Mouse (Mus musculus) heart, embryonic 12.5 days (tissue): ENCODE results near the gene Rfxank. TPM values are rescaled to one million over a fixed set of nuclear protein-coding genes. Genes with fewer than 3 reads are reported as not detected.

Source experiments
- ATAC-seq: fragments of 200-750 bp; cut with Nextera tagmentation; 2 replicates; pipeline ENCODE4 v1.8.0; 2017; ENCODE audit warnings: moderate TSS enrichment, moderate library complexity; ENCODE audit not compliant: insufficient number of reproducible peaks, low FRiP score
- H3K27ac ChIP-seq: fragments of 300-500 bp; sonication (generic); 2 replicates; pipeline ENCODE4 v1.5.1; 2016; ENCODE audit warnings: mild to moderate bottlenecking, moderate library complexity; ENCODE audit not compliant: poor library complexity, severe bottlenecking
- H3K27me3 ChIP-seq: fragments of 300-500 bp; sonication (generic); replicated peaks from 2 replicates; pipeline ENCODE4 v1.6.1; 2016; ENCODE audit warnings: mild to moderate bottlenecking, moderate library complexity
- H3K36me3 ChIP-seq: fragments of 300-500 bp; sonication (generic); 2 replicates; pipeline ENCODE4 v1.6.1; 2016; ENCODE audit warnings: mild to moderate bottlenecking, moderate library complexity
- H3K4me1 ChIP-seq: fragments of 300-500 bp; sonication (generic); replicated peaks from 2 replicates; pipeline ENCODE4 v1.6.1; 2016; ENCODE audit warnings: mild to moderate bottlenecking
- H3K4me2 ChIP-seq: fragments of 300-500 bp; sonication (generic); 2 replicates; pipeline ENCODE4 v1.6.1; 2016; ENCODE audit warnings: mild to moderate bottlenecking, moderate library complexity
- H3K4me3 ChIP-seq: fragments of 300-500 bp; sonication (generic); 2 replicates; pipeline ENCODE4 v1.5.1; 2016; ENCODE audit warnings: mild to moderate bottlenecking
- H3K9ac ChIP-seq: fragments of 300-500 bp; sonication (generic); 2 replicates; pipeline ENCODE4 v1.6.1; 2016; ENCODE audit warnings: mild to moderate bottlenecking, moderate library complexity
- H3K9me3 ChIP-seq: fragments of 300-500 bp; sonication (generic); replicated peaks from 2 replicates; pipeline ENCODE4 v1.6.1; 2016; ENCODE audit warnings: mild to moderate bottlenecking, moderate library complexity
- whole genome bisulfite sequencing: fragments of 180-500 bp; shearing (Covaris S2); methylation state at CpG from one replicate; pipeline ENCODE4 v1.1.7; 2016; 5-methylcytosine and 5-hydroxymethylcytosine counted together
- polyA plus RNA-seq: library from polyadenylated mRNA; unstranded; fragments of >200 nt; fragmentation: Nextera tagmentation; extraction: Ambion mirVana; gene quantifications from 2 replicates; pipeline ENCODE4 v1.2.1, GENCODE M21; 2016

Gene Rfxank
- 17.7 and 18.7 TPM in 2 replicates for polyA plus RNA-seq

GRCm38 (mm10) chr8:70139026-70139857, at the start of gene Rfxank, which contains the start of the genes Borcs8 and Mef2b:
Rfxank (minus strand) TSS chr8:70139154.
Borcs8 (plus strand) TSS chr8:70139499.
Mef2b (plus strand) TSS chr8:70139711.
- peaks cover 27% of the 10 kb centered on the region for H3K4me1 ChIP-seq
- ATAC-seq, result peak; percentile 98
- H3K9ac ChIP-seq, result peak within 1 kb of the TSS; percentile 74
- H3K9me3 ChIP-seq, result no peaks in the 10 kb centered on the region
- H3K27ac ChIP-seq, result peak within 1 kb of the TSS; percentile 59
- H3K4me2 ChIP-seq, result peak within 1 kb of the TSS; percentile 73
- no peaks in the 10 kb centered on the region for H3K27me3 ChIP-seq
- peak within 1 kb of the TSS; percentile 64 for H3K4me3 ChIP-seq
- H3K36me3 ChIP-seq, result peaks cover 46% of the 10 kb centered on the region
- WGBS, result under 1% methylated on average over 46 of the region's 46 CpGs

GRCm38 (mm10) chr8:70188707-70189106, 49.8 kb upstream of the Rfxank start:
- Histone ChIP-seq H3K36me3 (0 out of 2 replicates have a peak, but pooled peaks cover 25% of the 10 kb centered on the region), H3K4me2 (no peak overlapping the region), H3K4me1 (no peaks in the 10 kb centered on the region), H3K27me3 (no peaks in the 10 kb centered on the region), H3K9me3 (no peaks in the 10 kb centered on the region), H3K4me3 (no peak overlapping the region), H3K9ac (no peak overlapping the region), H3K27ac (no peak overlapping the region)
- ATAC-seq, result no peak
- 53% methylated on average over 7 of the region's 7 CpGs for WGBS

- Histone ChIP-seq H3K27ac (no peak overlapping the region), H3K4me2 (no peak overlapping the region), H3K9ac (no peak overlapping the region), H3K4me3 (no peak overlapping the region), H3K27me3 (no peaks in the 10 kb centered on the region), H3K36me3 (peaks cover 63% of the 10 kb centered on the region), H3K9me3 (no peaks in the 10 kb centered on the region), H3K4me1 (0 out of 2 replicates have a peak, but pooled peaks cover 3% of the 10 kb centered on the region)
- ATAC-seq, result no peak
- 88% methylated on average over 4 of the region's 4 CpGs for WGBS
Observed at GRCm38 (mm10) chr8:70183194-70183593, 44.2 kb upstream of the Rfxank start.

DNA sequence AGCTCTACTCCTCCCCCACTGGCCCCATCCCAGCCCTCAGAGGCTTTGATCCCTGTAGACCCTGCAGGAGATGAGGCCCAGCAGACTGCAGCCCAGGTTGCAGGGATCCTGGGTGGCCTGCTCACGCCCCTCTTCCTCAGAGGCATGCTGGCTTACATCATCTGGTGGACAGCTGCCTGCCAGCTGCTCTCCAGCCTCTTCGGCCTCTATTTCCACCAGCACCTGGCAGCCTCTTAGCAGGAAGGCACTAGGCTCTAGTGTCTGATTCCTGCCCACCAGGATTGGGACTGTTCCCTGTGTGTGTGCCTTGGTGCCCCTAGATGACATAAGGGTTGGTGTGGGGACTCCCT, 42.9 kb upstream of the Rfxank start:
- Histone ChIP-seq H3K27ac (no peak overlapping the region), H3K4me2 (no peak overlapping the region), H3K9ac (peak overlapping the region; percentile 33; the same call in 1 of the 2 replicates), H3K27me3 (no peaks in the 10 kb centered on the region), H3K36me3 (peaks cover 63% of the 10 kb centered on the region), H3K4me3 (no peak overlapping the region), H3K4me1 (0 out of 2 replicates have a peak, but pooled peaks cover 3% of the 10 kb centered on the region), H3K9me3 (no peaks in the 10 kb centered on the region)
- ATAC-seq, result no peak
- WGBS, result 35% methylated on average over 2 of the region's 2 CpGs

DNA sequence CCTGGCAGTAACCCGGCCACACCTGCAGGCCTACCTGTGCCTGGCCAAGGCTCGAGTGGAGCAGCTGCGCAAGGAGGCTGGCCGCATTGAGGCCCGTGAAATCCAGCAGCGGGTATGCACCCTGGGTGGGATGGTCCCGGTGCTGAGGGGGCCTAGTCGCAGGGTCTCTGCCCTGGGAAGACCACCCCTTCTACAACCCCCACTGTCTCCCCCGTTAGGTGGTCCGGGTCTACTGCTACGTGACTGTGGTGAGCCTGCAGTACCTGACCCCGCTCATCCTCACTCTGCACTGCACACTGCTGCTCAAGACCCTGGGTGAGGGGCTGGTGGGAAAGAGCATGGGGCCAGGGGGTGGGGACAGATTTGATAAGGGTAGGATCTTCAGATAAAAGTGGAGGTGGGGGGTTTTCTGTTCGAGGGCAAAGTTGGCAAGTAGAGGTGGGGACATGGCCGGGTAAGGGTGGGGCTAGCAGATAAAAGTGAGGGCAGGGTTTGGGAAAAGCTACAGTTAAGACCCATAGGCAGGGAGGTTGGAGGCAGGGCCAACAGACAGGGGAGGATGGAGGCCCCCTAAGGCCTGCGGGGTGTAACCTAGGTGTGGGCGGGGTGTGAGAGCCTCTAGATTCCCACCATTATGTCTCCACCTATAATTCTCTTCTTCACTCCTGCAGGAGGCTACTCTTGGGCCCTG, 42.4 kb upstream of the Rfxank start:
- Histone ChIP-seq H3K9ac (peak overlapping the region; percentile 33; the same call in 1 of the 2 replicates), H3K27ac (no peak overlapping the region), H3K36me3 (peaks cover 67% of the 10 kb centered on the region), H3K4me1 (0 out of 2 replicates have a peak, but pooled peaks cover 3% of the 10 kb centered on the region), H3K4me3 (no peak overlapping the region), H3K4me2 (no peak overlapping the region), H3K9me3 (no peaks in the 10 kb centered on the region), H3K27me3 (no peaks in the 10 kb centered on the region)
- ATAC-seq, result no peak; the same call in 1 of the 2 replicates
- WGBS, result 69% methylated on average over 16 of the region's 16 CpGs

GRCm38 (mm10) chr8:70179082-70179481, 40.1 kb upstream of the Rfxank start:
- Histone ChIP-seq H3K36me3 (peaks cover 67% of the 10 kb centered on the region), H3K27ac (no peak overlapping the region), H3K4me3 (no peak overlapping the region), H3K4me1 (peaks cover 10% of the 10 kb centered on the region), H3K27me3 (no peaks in the 10 kb centered on the region), H3K9me3 (no peaks in the 10 kb centered on the region), H3K4me2 (no peak overlapping the region), H3K9ac (no peak overlapping the region)
- no peak for ATAC-seq
- 94% methylated on average over 4 of the region's 4 CpGs for WGBS

DNA sequence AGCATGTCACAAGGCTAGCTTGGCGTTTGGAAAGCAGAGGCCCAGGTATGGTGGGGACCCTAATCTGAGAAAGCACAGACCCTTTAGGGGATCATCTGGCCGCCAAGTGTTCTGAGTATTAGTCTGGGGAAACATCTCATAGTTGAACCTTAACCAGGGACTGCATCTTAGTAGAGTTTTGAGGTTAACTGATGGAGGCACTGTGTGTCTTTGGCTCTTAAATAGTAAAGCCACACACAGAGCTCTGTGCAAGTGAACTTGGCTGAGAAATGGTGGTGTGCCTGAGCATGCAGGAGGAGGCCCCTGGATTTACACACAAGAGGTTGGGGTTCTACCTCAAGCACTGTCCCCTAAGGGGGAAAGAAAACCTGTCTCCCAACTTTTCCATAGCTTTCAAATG, 39.3 kb upstream of the Rfxank start:
- Histone ChIP-seq H3K9ac (no peak overlapping the region), H3K36me3 (peaks cover 59% of the 10 kb centered on the region), H3K4me1 (peaks cover 17% of the 10 kb centered on the region), H3K9me3 (no peaks in the 10 kb centered on the region), H3K27me3 (no peaks in the 10 kb centered on the region), H3K4me3 (no peak overlapping the region), H3K4me2 (no peak overlapping the region), H3K27ac (no peak overlapping the region)
- ATAC-seq, result no peak
- 86% methylated on average over 2 of the region's 2 CpGs for WGBS

DNA sequence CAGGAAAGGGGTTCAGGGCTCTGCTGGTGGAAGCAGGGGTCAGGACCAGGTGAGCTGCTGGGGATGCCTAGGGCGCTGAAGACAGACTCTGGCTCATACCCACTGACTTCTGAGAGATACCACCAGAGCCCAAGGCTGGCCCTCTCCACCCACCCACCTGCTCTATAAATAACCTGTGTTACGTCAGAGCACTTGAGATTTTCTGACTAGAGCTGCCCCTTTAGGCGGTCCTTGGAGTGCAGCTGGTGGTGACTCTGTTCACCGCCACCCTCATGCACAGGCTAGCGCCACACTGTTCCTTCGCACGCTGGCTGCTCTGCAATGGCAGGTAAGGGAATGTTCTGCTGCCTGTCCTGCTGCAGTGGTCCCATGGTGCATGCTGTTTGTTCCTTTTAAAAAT, 35.1 kb upstream of the Rfxank start:
- Histone ChIP-seq H3K4me3 (peak overlapping the region; percentile 24), H3K27ac (peak overlapping the region; percentile 76), H3K4me2 (peak overlapping the region; percentile 62), H3K27me3 (no peaks in the 10 kb centered on the region), H3K4me1 (peaks cover 25% of the 10 kb centered on the region), H3K36me3 (peaks cover 24% of the 10 kb centered on the region), H3K9ac (0 out of 2 replicates have a peak overlapping the region, but pooled peaks have one; percentile 26), H3K9me3 (no peaks in the 10 kb centered on the region)
- ATAC-seq, result peak; percentile 61
- WGBS, result 47% methylated on average over 7 of the region's 7 CpGs

DNA sequence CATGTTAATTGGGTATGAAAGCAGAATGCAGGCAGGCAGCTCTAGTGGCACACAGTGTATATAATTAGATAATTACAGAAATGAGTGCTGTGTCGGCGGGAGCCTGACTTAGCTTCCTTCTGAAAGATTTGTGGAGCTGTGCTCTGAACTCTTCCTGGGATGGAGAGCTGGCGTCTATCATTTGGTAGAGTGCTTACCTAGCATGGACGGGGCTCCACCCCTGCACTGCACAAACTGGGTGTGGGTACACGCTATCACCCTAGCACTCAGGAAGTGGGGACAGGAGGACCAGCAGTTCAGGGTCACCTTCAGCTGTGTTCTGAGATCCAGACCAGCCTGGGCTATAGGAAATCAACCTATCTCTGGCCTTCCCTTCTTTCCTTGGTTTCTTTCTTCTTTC, 34.4 kb upstream of the Rfxank start:
- ATAC-seq, result no peak
- peak overlapping the region; percentile 59; the same call in 1 of the 2 replicates for H3K4me3 ChIP-seq

GRCm38 (mm10) chr8:70172043-70172681, 33.2 kb upstream of the Rfxank start, which contains the start of gene Tmem161a:
Tmem161a (plus strand) TSS chr8:70172356.
- Histone ChIP-seq H3K4me2 (peak within 1 kb of the TSS; percentile 67), H3K9me3 (no peaks in the 10 kb centered on the region), H3K27ac (peak within 1 kb of the TSS; percentile 30; the same call in 1 of the 2 replicates), H3K4me3 (peak within 1 kb of the TSS; percentile 59), H3K36me3 (peaks cover 7% of the 10 kb centered on the region), H3K27me3 (peaks cover 12% of the 10 kb centered on the region), H3K9ac (peak within 1 kb of the TSS; percentile 75), H3K4me1 (peaks cover 25% of the 10 kb centered on the region)
- WGBS, result 3% methylated on average over 27 of the region's 27 CpGs
- peak; percentile 93 for ATAC-seq

More for the DNA sequence above, 34.4 kb upstream of the Rfxank start:
- H3K9ac ChIP-seq, result 0 out of 2 replicates have a peak overlapping the region, but pooled peaks have one; percentile 17
- WGBS, result 79% methylated on average over 5 of the region's 5 CpGs
- no peak overlapping the region for H3K27ac ChIP-seq
- H3K4me2 ChIP-seq, result peak overlapping the region; percentile 67
- H3K27me3 ChIP-seq, result peaks cover 4% of the 10 kb centered on the region
- H3K36me3 ChIP-seq, result peaks cover 17% of the 10 kb centered on the region
- no peaks in the 10 kb centered on the region for H3K9me3 ChIP-seq
- peaks cover 25% of the 10 kb centered on the region for H3K4me1 ChIP-seq
